Mouse (Mus musculus): Measurements from ENCODE around the gene Slc16a1.
A peak's percentile ranks its signal among the peaks of the same experiment; 100 is the strongest.
"Not testable (repeated sequence)": the region's sequence is repeated elsewhere in the genome, so short reads cannot be mapped to it uniquely, and the experiment has no call there.

Slc16a1 gene

DNA sequence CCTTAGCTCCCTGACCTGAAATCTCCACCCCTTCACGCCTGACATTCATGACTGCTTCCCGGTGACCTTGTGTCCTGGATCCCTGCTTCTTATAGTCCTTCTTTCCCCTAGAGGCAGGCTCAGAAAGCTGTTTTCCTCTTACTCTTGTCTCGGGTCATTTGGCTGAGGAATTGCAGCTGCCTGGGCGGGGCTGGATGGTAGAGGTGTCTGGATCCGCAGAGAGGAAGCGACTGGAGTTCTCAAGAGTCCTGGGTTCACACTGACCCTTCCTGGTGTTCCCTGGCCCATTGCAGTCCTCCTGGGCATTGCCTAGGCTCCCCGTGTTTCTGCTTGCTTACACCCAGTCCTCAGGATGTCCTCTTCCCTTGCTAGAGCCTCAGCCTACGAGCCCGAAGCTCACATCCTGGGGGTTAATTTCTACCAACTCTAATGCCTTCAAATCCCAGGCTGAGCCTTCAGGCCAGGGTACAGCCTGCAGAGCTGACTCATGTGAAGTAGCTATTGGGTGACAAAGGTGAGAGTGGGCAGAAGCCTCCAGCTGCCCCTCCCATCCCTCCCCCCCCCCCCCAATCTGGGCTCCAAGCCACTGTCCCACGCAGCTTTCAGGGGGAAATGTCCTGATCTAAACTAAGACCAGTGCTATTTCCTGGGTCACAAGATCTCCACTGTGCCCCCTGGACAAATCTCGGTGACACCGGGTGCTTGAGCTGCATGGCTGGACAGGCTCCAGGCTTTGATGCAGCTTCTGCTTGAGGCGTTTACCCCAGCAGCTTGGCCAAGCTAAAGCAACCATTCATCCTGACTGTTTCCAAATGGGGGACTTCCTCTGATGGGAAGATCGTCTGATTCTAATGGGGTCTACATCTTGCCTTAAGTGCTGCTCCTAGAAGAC is 36.1 kb downstream of the Slc16a1 start:
- DNase-seq (ENCODE audit: low spot score) = peak; percentile 90

DNA sequence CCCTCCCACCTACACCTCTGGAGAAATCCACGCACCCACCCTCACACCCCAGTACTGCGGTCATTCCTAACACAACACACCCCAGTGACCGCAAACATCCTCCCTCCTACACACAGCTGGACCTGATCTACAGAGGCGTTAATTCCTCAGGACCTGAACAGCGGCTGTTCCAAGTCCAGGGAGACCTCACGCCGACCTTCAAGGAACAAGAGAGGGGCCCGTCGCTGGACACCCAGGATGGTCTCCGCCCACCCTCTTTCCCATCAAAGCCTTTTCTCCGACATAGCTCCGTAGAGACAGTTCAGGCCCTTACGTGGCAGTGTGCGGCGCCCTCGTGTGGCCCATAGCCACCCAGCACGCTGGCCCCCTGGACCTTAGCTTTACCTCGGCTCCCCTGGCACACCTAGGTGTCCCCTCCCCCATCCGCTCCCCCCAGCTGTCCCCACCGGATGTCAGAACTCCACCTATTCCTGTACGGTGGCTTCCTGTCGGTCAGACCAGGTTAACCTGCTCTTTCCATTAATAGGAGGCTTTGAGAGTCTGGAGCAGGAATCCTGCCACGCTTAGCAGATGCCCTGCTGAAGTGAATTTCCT is 36.9 kb downstream of the Slc16a1 start:
- DNase-seq (ENCODE audit: low spot score) = peak; percentile 85

DNA sequence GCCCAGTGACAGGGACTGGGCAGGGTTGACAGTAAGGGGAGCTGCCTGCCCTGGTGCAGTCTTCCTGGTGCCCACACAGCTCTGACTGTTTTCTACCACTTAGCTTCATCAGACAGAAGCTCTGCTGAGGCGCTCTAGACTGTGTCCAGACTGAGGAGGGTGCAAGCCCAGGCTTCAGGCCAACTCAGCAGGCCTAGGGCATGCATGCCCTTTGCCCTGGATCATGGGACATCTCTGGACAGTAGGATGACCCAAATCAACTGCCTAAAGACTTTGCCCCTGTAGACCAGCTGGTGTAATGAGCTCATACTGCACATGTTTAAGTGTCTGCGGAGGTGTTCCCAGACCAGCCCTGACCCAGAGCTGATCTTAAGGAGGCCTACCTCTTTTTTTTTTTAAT is 39.3 kb downstream of the Slc16a1 start:
- no peak for DNase-seq (ENCODE audit: low spot score)

DNA sequence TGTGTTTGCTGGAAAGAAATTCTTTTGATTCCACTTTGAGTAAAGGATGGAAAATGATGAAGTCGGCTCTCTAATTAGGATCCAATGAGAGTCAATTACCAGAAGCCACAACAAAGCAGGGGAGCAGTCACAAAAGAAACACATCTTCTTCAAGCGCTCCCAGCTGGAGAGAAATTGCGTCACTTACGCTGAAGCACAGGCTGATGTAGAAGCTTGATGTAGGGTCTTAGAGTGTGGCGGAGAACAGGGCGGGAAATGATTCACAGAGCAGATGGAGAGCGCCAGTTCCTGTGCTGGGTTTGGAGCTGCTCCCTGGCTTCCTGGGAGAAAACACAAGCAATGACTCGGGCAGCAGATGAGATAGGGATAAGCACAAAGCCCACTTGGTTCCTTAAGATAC is 40.4 kb downstream of the Slc16a1 start:
- DNase-seq (ENCODE audit: low spot score) = no peak

DNA sequence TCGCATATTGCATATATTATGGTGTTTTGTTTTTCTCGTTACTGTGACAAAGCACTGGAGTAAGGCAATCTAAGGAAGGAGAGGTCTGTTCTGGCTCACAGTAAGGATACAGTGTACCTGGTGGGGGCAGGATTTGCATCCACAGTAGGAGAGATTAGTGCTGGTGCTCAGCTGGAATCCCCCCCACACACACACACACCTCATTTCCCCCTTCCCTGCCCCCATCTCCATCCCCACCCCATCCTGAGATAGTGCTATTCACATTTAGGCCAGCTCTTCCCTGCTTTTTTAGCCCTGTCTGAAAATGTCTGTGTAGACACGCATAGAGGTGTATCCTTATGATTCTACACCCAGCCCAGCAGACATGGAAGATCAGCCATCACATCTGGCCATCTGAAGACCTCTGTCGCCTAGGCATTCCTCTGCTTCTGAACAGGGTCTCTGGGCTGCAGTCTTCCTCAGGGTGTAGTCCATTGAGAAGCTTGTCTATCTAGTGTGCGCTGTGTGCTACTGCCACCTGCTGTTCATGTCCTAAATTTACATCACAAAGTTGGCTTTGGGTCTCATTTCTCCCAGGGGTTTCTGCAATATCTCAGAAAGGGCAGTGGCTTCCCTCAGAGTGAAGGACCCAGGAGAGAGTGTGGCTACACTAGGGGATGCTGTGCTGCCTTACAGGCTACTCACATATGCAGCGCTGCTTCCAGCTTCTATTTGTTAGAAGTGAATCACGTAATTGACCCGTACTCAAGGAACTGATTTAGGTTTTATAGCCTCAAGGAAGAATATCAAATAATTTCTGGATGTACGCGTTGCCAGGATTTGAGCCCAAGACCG is 44.4 kb downstream of the Slc16a1 start:
- peak; percentile 84 for DNase-seq (ENCODE audit: low spot score)

DNA sequence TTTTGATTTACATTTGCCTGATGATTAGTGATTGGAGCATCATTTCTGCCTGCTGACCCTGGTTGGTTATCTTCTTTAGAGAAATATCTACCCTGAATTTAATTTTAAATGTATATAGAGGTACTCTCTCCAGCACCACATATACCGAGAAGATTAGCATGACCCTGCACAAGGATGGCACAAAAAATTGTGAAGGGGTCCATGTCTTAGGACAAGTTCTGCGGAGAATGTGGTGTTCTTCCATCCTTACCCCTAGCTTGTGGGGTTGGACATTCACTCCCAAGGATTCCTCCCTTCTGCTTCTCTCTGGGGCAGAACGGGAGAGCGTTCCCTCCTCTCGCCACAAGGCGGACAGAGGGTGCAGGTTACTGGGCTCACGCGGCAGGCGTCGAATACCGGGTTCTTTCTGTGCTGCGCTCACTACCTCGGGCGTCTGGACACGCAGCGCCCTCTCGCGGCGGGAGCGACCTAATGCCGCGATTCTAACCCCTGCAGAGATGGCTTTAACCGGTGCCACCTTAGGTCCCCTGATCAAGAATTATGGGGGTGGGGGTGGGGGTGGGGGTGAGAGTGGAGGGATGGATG is 62.4 kb downstream of the Slc16a1 start:
- no peak for DNase-seq (ENCODE audit: low spot score)

DNA sequence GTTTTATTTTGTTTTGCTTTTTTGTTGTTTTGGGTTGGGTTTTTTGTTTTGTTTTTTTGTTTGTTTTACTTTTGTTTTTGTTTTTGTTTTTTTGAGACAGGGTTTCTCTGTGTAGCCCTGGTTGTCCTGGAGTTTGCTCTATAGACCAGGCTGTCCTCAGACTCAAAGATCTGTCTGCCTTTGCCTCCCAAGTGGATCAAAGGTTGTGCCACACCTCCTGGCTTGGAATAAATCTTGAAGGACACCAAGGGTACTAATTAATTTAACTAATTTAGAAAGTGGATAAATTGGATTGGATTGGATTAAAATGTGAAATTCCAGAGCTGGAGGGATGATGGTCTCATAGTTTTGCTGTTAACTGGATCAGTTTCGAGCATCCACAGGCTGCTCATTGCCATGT is 63.3 kb downstream of the Slc16a1 start:
- no peak for DNase-seq (ENCODE audit: low spot score)

DNA sequence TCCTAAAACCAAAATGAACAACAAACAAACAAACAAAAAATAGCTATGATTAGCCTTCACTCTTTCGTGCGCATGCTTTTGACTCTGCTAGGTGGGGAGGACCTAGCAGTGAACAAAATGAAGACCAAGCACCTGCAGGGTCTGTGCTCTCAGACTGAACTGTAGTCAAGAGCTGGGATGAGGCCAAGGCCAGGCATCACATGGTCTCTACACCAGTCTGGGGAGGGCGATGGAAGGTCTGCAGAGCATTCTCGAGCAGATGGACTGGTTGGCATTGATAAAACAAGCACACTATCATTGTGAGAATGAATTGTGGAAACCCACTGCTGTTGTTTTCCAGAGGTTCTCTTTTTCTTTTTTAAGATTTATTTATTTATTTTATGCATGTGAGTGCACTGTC is 65.5 kb downstream of the Slc16a1 start:
- no peak for DNase-seq (ENCODE audit: low spot score)

DNA sequence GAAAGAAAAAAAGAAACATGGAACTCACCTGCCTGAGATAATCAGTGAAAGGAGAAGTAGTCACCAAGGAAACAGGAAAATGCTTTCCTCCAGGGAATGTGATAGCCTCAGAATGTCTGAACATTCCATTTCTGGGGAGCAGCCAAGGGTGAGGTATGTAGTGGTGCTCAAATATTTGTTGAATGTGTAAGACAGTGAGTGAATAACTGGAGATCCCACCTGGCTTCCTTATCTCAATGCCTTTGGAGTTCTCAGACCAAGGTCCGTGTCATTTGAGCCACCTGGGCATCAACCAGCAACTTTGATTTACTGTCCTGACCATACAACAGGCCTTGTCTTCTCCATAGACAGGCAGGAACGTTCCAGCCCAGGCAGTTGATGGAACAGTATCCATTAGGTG is 68.0 kb downstream of the Slc16a1 start:
- no peak for DNase-seq (ENCODE audit: low spot score)

DNA sequence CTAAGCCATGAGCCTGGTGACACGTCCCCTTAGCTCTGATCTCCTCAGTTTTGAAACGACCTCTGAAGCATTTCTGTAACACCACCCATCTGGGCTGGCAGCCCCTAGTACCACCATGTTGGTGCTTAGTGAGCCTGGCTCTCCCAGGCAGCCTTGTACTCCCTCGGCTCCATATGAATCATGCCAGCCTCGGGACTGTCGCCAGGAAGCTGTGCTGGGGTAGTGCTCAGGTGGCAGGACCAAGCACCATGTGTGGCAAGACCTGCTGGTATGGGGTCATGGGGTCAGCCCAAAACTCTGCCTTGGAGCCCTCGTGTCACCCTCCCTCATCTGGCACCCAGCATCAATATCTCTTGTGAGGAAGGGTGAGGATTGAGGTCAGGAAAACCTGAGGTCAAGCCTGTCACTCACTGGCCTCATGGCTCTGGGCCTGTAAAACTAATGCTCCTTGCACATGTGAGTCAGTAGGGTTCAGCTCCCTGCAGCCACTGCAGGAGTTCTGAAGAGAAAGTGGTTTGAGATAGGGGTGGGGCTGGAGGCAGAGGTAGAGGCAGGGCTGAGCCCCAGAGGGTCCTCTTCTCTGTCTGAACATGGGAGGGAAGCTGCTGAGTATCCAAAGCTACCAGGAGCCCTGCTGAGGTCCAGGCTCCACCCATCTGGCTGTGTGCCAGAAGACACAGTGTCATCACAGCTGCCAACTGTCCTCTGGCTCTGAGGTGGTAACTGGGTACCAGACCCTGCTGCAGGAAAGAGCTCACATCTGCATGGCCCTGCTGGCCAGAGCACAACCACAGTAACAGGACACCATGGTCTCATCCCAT is 68.7 kb downstream of the Slc16a1 start:
- DNase-seq (ENCODE audit: low spot score) = peak; percentile 53

DNA sequence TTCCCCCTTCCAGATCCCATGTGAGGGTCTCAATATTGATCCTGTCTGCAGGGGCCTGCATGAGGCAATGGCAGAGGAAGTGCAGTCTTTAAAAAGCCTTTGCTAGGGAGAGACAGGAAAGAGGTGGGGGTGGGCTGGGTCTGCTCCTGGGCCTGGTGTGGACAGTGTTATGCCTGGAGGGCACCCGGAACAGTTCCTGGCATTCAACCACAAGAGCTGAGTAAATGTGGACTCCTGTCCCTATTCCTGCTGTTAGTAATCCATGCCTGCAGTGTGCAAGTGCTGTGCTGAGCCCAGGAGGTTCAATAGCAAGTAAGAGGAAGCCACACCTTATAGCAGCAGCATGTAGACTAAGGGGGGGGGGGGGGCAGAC is 69.3 kb downstream of the Slc16a1 start:
- DNase-seq (ENCODE audit: low spot score) = not testable (repeated sequence)

All from MN1 (cell line).